ENCODE assay signal across 12 mouse cellular contexts in the genomic region with DNA sequence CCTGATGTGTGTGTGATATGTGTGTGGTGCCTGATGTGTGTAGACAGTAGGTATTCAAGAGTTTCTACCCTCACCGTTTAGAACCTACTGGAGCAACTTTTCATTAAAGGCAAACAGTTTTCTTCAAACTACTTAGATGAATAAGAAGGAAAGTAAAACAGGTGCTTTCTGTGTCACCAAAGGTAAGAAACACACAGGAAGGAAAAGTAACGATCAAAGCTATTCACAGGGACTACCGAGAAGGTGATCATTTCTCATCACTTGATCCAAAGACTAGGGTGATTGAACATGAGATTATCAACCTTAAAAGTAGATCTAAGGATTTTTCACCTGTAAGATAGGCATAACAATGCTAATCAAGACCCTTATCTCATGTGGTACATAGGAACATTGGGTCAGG.
"Had no signal": no experiment of that assay in that cellular context is flagged by ENCODE, and none has a peak within 500 bp of the region (broad histone marks: within the 10 kb centered on the region; RNA-seq: fewer than 3 reads in every experiment).

No protein-coding gene starts in this region.

- DNase-seq: lung, embryonic 14.5 days; lung, postnatal 4 days; midbrain, embryonic 14.5 days; retina, postnatal 1 day; right cerebral cortex, adult 18-20 months; right cerebral cortex, postnatal 25 days; right cerebral cortex, postnatal 4 days; spleen, adult 18-20 months; thymus, adult 18-20 months; thymus, postnatal 14 days; thymus, postnatal 36 days had no signal

- ATAC-seq: midbrain, embryonic 16.5 days had no signal
